Mouse (Mus musculus) E14TG2a.4 (cell line): ENCODE measurements around the gene Hils1.

Source experiments
- H3K27me3 ChIP-seq: 2 replicates; pipeline ENCODE4 v1.6.1; 2014; ENCODE audit warnings: low read length, control low read depth; ENCODE audit not compliant: insufficient read depth
- H3K36me3 ChIP-seq: 2 replicates; pipeline ENCODE4 v1.6.1; 2014; ENCODE audit warnings: low read length, control low read depth; ENCODE audit not compliant: insufficient read depth
- H3K4me1 ChIP-seq: replicated peaks from 2 replicates; pipeline ENCODE4 v1.6.1; 2014; ENCODE audit warnings: low read depth, low read length, control low read depth
- H3K4me3 ChIP-seq: replicated peaks from 2 replicates; pipeline ENCODE4 v1.5.1; 2014; ENCODE audit warnings: mild to moderate bottlenecking, low read length
- H3K9me3 ChIP-seq: 2 replicates; pipeline ENCODE4 v1.6.1; 2014; ENCODE audit warnings: low read length, control low read depth
- CTCF ChIP-seq: conservative IDR thresholded peaks from 2 replicates; pipeline ENCODE4 v1.5.1; 2014; ENCODE audit warnings: low read length
- NANOG ChIP-seq: IDR thresholded peaks from 2 replicates; pipeline ENCODE4 v1.6.1; 2014; ENCODE audit warnings: borderline replicate concordance, low read length, mixed read lengths
- POU5F1 ChIP-seq: IDR thresholded peaks from 2 replicates; pipeline ENCODE4 v1.6.1; 2014; ENCODE audit warnings: low read length, borderline replicate concordance

Hils1 gene

DNA sequence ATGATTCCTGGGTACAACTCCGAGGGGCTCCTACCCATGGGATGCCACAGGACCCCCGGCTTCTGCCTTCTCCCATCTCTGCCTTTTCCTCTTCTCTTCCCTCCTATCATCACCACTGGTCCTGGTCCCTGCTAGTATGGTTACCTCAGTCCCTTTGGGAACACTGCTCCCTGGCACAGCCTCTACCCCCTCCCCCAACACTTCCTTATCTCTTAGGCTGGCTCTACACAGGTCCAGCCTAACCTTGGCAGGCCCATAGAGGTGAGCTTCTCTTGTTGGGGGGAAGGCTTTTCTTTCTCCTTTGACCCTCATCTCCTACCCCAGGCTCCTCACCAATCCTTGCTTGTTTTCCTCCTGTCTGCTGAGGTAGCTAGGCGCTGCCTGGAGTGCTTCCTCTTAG, 48.1 kb downstream of the Hils1 start:
- H3K9me3 ChIP-seq = no peaks in the 10 kb centered on the region
- H3K36me3 ChIP-seq = no peaks in the 10 kb centered on the region
- peaks cover 33% of the 10 kb centered on the region for H3K4me1 ChIP-seq
- H3K27me3 ChIP-seq = peaks cover 96% of the 10 kb centered on the region
- no peak for TF ChIP-seq NANOG
- no peak for TF ChIP-seq POU5F1
- no peak for TF ChIP-seq CTCF
- no peak overlapping the region for H3K4me3 ChIP-seq
